Mouse (Mus musculus) heart, adult 9 months (tissue): ENCODE results near the gene Cpe.

Experiments used
- DNase-seq, 2 experiments: peaks; one replicate each; pipeline ENCODE4 v3.0.0; 2022; ENCODE audit warnings: low spot score in 2 of 2

Cpe gene

DNA sequence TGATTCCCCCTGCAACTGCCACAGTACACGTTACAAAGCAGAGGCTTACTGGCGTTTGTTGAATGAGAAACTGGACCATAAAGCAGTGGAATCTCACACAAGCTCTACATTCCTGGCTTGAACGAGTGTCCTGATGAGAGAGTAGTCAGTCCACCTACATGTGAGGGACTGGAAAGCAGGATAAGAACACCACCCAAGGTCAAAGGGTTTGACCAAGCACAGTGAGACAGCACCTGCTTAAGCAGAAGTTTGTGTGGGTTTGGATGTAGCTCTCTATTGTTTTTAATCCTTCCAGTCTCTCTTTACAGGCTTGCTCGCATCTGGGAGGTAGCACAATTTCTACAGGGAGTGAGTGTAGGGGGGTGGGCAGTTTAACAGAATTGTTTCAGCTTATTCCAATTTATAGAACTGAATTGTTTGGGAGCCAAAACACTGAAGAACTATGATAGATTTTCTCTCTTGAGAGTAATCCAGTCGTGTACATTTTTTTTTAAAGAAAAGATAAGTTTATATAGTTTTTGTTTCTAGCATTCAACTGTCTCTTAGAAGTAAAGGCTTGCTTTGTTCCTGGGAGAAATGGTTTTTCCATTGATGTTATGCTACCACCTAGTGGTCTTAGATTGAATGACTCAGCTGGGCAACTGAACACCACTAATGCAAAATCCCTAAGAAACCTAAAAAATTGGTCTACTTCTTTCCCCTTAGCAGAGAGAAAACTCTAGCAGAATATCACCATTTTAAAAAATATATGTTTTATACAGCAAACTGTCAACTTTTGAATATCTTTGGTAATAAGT is 144.6 kb downstream of the Cpe start:
- DNase-seq, result no peak

DNA sequence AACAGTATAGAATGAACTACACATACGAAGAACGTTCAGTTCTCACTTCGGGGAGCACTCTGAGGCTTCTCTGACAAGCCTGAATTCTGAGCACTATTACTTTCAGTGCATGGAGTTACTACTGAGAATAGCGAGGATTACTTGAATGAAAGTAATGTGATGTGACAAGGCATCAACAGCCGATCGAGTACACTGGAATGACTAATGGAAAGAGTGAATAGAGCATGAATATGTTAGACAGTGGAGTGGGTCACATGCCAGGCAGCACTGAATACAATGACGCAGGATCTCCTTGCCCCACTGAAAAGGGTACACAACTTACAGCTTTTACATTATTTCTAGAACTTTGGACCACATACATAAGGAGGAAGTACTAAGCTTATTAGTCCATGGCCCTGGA is 149.4 kb downstream of the Cpe start:
- no peak for DNase-seq
